Mouse (Mus musculus) retina, adult 2 months (tissue): ENCODE measurements at regions not wholly inside any gene's neighbourhood (a gene's known extent, or its start where the extent isn't known, plus 50 kb on each side); places are given as distances from the start of the nearest gene placed in this dataset.

ENCODE experiments used
- DNase-seq: peaks from one replicate; pipeline ENCODE4 v3.0.0-alpha.2; 2012; ENCODE audit warnings: low read depth, low spot score

GRCm38 (mm10) chr9:47265946-47266490, 264.0 kb upstream of the Cadm1 start:
- no peak for DNase-seq

- no peak for DNase-seq
Measured at GRCm38 (mm10) chr9:47276303-47277005, 253.5 kb upstream of the Cadm1 start.

GRCm38 (mm10) chr9:47279410-47279809, 250.6 kb upstream of the Cadm1 start:
- no peak for DNase-seq

GRCm38 (mm10) chr9:47280146-47280545, 249.8 kb upstream of the Cadm1 start:
- no peak for DNase-seq

- no peak for DNase-seq
Measured at GRCm38 (mm10) chr9:47280598-47280997, 249.4 kb upstream of the Cadm1 start.

GRCm38 (mm10) chr9:47283746-47284455, 246.1 kb upstream of the Cadm1 start:
- DNase-seq: no peak

- DNase-seq: no peak
Measured at GRCm38 (mm10) chr9:47286930-47287722, 242.8 kb upstream of the Cadm1 start.

GRCm38 (mm10) chr9:47288587-47289199, 241.3 kb upstream of the Cadm1 start:
- DNase-seq: no peak

GRCm38 (mm10) chr9:47300633-47301032, 229.3 kb upstream of the Cadm1 start:
- DNase-seq: no peak

GRCm38 (mm10) chr9:47307125-47307751, 222.7 kb upstream of the Cadm1 start:
- DNase-seq: no peak

- no peak for DNase-seq
Measured at GRCm38 (mm10) chr9:47307752-47308500, 222.0 kb upstream of the Cadm1 start.

GRCm38 (mm10) chr9:47313433-47313832, 216.5 kb upstream of the Cadm1 start:
- no peak for DNase-seq

GRCm38 (mm10) chr9:47314236-47314635, 215.7 kb upstream of the Cadm1 start:
- DNase-seq: no peak

- DNase-seq: no peak
Measured at GRCm38 (mm10) chr9:47320345-47320744, 209.6 kb upstream of the Cadm1 start.

GRCm38 (mm10) chr9:47321106-47321789, 208.7 kb upstream of the Cadm1 start:
- DNase-seq: no peak

GRCm38 (mm10) chr9:47322293-47322692, 207.7 kb upstream of the Cadm1 start:
- DNase-seq: no peak

GRCm38 (mm10) chr9:47323051-47323450, 206.9 kb upstream of the Cadm1 start:
- no peak for DNase-seq

- no peak for DNase-seq
Measured at GRCm38 (mm10) chr9:47327575-47327974, 202.4 kb upstream of the Cadm1 start.

- no peak for DNase-seq
Measured at GRCm38 (mm10) chr9:47332929-47333328, 197.0 kb upstream of the Cadm1 start.

GRCm38 (mm10) chr9:47338221-47338620, 191.8 kb upstream of the Cadm1 start:
- no peak for DNase-seq
